Mouse (Mus musculus) kidney, adult 2 months (tissue): Measurements from ENCODE around the gene Ccdc66. TPM values are rescaled to one million over a fixed set of nuclear protein-coding genes. Genes with fewer than 3 reads are reported as not detected.

Experiments used
- DNase-seq: peaks from one replicate; pipeline ENCODE4 v3.0.0; 2021
- H3K27ac ChIP-seq: fragments of 200-500 bp; 2 replicates; pipeline ENCODE4 v1.5.1; 2012; ENCODE audit warnings: low read depth, low read length, control low read depth, inconsistent platforms; ENCODE audit not compliant: insufficient read depth
- H3K27me3 ChIP-seq: fragments of 200-500 bp; replicated peaks from 2 replicates; pipeline ENCODE4 v1.6.1; 2012; ENCODE audit warnings: mild to moderate bottlenecking, moderate library complexity, low read length, inconsistent platforms; ENCODE audit not compliant: control insufficient read depth, insufficient read depth
- H3K36me3 ChIP-seq: fragments of 200-500 bp; 2 replicates; pipeline ENCODE4 v1.6.1; 2012; ENCODE audit warnings: mild to moderate bottlenecking, moderate library complexity, low read length, inconsistent platforms; ENCODE audit not compliant: control insufficient read depth, insufficient read depth
- H3K4me1 ChIP-seq: fragments of 200-500 bp; 2 replicates; pipeline ENCODE4 v1.6.1; 2011; ENCODE audit warnings: low read length; ENCODE audit not compliant: control insufficient read depth, insufficient read depth
- H3K4me3 ChIP-seq: fragments of 200-500 bp; 2 replicates; pipeline ENCODE4 v1.5.1; 2011; ENCODE audit warnings: mild to moderate bottlenecking, low read depth, low read length, control low read depth; ENCODE audit not compliant: insufficient read depth
- CTCF ChIP-seq: fragments of 200-500 bp; conservative IDR thresholded peaks from 2 replicates; pipeline ENCODE4 v1.5.1; 2011; ENCODE audit warnings: low read depth, mild to moderate bottlenecking, control low read depth, low read length, moderate library complexity, mixed read lengths; ENCODE audit not compliant: insufficient read depth, insufficient read length
- POLR2A ChIP-seq: fragments of 200-500 bp; IDR thresholded peaks from one replicate; pipeline ENCODE4 v1.6.1; 2011; ENCODE audit warnings: low read depth, low read length, control low read depth
- WGBS: fragments of 180-500 bp; shearing (Covaris S2); methylation state at CpG from one replicate; pipeline ENCODE4 v1.1.7; 2018; 5-methylcytosine and 5-hydroxymethylcytosine counted together
- polyA plus RNA-seq: library from polyadenylated mRNA; depleted of rRNA; stranded (reverse); fragments of >200 nt; gene quantifications from 2 replicates; pipeline ENCODE4 v1.2.3, GENCODE M21; 2012; rRNA removed

The Ccdc66 gene
- polyA plus RNA-seq = 1.6 and 2.0 TPM in 2 replicates

DNA sequence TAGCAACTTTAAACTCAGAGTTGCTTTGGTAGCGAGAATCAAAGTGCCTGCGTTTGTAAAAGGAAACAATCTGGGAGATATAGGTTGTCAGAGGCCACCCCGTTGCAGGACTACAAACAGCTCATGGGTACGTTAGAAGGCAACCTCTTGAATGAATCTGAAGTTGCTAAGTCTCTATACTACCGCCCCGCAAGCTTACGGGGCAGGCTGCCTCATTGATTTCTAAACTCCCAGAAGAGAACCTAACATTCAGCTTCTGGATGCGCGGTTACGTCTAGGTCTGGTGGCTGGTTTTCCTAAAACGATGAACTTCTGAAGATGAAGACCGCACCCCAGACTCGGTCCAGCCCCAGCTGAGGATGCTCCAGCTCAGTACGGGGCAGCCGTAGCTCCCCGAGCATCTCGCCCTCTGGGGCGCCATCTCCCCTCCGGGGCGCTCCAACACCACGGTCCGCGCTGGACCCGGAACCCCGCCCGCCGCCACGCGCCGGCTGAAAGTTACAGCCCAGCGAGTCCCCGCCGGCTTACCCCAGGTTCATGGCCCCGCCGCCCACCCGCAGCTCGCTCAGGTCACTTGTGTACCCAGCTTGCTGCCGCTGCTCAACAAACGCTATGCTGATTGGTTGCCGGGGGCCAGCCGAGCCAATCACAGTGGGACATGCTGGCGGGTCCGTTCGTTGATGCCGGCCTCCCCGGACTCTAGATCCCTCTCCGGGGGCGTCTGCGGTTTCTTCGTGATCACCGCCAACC, at the start of gene Ccdc66:
Gene Ccdc66, minus strand, starts transcription at position 567 of the 750 bp plus-strand sequence.
- Histone ChIP-seq H3K27ac (peak within 1 kb of the TSS; percentile 17; the same call in 1 of the 2 replicates), H3K4me3 (peak within 1 kb of the TSS; percentile 84), H3K4me1 (no peaks in the 10 kb centered on the region), H3K27me3 (no peaks in the 10 kb centered on the region), H3K36me3 (no peaks in the 10 kb centered on the region)
- under 1% methylated on average over 51 of the region's 51 CpGs for WGBS
- peak; percentile 99 for DNase-seq
- TF ChIP-seq CTCF (no peak), POLR2A (no peak)

- Histone ChIP-seq H3K27ac (no peak overlapping the region), H3K36me3 (no peaks in the 10 kb centered on the region), H3K4me3 (no peak overlapping the region), H3K4me1 (no peaks in the 10 kb centered on the region), H3K27me3 (no peaks in the 10 kb centered on the region)
- no peak for DNase-seq
- WGBS = 70% methylated on average over 4 of the region's 4 CpGs
- TF ChIP-seq POLR2A (no peak), CTCF (no peak)
Observed at GRCm38 (mm10) chr14:27543838-27544426, 35.7 kb upstream of the Ccdc66 start.

DNA sequence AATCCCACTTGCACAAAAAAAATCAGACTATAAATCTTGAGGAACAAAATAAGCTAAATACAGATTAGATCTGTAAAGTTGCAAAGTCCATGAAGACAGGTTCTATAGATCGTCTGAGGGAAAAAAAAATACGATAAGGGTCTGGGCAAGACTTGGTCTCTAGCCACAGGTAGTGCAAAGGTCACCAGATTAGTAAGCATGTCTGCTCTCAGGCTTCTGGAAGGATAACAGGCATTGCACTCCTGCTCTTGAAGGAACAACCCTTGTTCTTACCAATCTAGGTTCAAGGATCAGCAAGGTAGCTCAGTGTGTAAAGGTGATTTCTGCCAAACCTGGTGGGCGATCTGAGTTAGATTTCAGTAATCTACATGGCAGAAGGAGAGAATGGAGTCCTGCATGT, 28.2 kb upstream of the Ccdc66 start:
- TF ChIP-seq POLR2A (no peak), CTCF (no peak)
- no peaks in the 10 kb centered on the region for H3K27me3 ChIP-seq
- H3K36me3 ChIP-seq = no peaks in the 10 kb centered on the region
- H3K4me3 ChIP-seq = no peak overlapping the region
- no peak overlapping the region for H3K27ac ChIP-seq
- no peaks in the 10 kb centered on the region for H3K4me1 ChIP-seq
- 64% methylated on average over 3 of the region's 3 CpGs for WGBS
- DNase-seq = peak; percentile 29

- H3K4me1 ChIP-seq = no peaks in the 10 kb centered on the region
- H3K36me3 ChIP-seq = no peaks in the 10 kb centered on the region
- DNase-seq = no peak
- H3K4me3 ChIP-seq = no peak overlapping the region
- TF ChIP-seq POLR2A (no peak), CTCF (no peak)
- no peaks in the 10 kb centered on the region for H3K27me3 ChIP-seq
- H3K27ac ChIP-seq = no peak overlapping the region
Observed at GRCm38 (mm10) chr14:27524541-27524940, 16.3 kb upstream of the Ccdc66 start.

DNA sequence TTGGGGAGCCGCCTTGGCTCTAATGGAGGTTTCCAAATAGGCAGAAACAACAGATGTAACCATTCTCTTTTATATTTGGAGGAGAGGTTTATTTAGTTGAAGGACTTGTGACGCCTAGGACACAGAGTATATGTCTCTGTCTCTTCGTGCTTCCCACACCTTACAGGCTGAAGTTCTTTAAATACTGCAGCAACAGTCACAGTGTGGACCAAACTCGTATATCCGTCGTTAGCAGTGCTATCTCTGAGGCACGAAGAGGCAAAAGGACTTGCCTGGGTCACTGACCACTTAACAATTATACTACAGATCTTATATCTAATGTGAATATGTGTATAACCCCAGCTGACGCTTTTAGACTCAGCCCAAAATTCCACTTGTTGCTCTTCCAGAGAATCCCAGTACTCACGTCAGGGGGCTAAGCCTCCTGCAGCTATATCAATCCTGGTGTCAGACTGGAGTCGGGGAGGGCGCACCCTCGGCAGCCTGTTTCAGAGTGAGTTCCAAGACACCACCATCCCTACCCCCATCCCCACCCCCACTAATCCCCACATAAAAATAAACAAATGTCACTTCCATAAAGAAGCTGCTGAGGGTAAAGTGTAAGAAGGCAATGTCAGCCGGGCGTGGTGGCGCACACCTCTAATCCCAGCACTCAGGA, 513 bp upstream of the Ccdc66 start:
- Histone ChIP-seq H3K36me3 (no peaks in the 10 kb centered on the region), H3K27ac (peak overlapping the region; percentile 17; the same call in 1 of the 2 replicates), H3K4me1 (no peaks in the 10 kb centered on the region), H3K27me3 (no peaks in the 10 kb centered on the region), H3K4me3 (peak overlapping the region; percentile 84)
- no peak for DNase-seq
- 32% methylated on average over 15 of the region's 15 CpGs for WGBS
- TF ChIP-seq CTCF = no peak
- TF ChIP-seq POLR2A = no peak

DNA sequence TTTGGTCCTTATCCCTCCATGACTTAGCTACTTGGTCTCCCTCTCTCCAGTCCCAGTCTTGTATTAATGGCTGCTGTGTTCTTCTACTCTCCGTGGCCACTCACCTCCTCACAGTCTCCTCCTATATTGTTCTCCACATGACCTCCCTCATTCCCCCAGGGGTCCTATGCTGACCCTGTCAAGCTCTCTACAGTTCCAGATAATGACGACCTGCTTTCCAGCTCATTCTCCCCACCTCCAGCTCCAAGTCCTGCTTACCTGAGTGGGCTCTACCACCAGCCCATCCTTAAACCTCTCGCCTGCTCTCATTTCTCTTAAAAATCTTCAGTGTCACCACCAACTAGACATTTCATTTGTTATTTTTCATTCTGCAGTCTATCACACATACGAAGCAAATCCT, 7.2 kb downstream of the Ccdc66 start:
- H3K36me3 ChIP-seq = no peaks in the 10 kb centered on the region
- no peaks in the 10 kb centered on the region for H3K4me1 ChIP-seq
- no peak for DNase-seq
- TF ChIP-seq POLR2A = no peak
- TF ChIP-seq CTCF = no peak
- H3K27ac ChIP-seq = no peak overlapping the region
- WGBS = 89% methylated on average over 4 of the region's 4 CpGs
- H3K27me3 ChIP-seq = no peaks in the 10 kb centered on the region
- no peak overlapping the region for H3K4me3 ChIP-seq

DNA sequence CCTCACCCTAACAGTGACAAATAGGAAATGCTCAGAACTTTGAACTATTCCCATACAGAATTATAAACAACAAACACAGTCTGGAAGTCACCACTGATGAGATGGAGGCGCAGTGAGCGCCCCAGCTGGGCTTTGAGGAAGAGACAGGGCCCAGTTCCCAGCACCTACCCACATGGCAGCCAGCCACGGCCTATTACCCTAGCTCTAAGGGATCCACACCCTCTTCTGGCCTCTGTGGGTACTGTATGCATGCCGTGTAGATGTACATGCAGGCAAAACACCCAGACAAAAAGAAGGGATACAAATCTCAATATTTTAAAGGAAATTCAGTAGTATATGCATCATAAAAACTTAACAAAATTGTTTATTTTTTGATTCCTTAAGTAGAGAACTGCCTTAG, 14.7 kb downstream of the Ccdc66 start:
- Histone ChIP-seq H3K4me3 (no peak overlapping the region), H3K36me3 (peaks cover 3% of the 10 kb centered on the region), H3K27ac (no peak overlapping the region), H3K27me3 (no peaks in the 10 kb centered on the region), H3K4me1 (no peaks in the 10 kb centered on the region)
- WGBS = 95% methylated on average over 4 of the region's 4 CpGs
- peak; percentile 15 for DNase-seq
- TF ChIP-seq CTCF (0 out of 2 replicates have a peak, but pooled peaks have one; percentile 11), POLR2A (no peak)
